Mouse (Mus musculus): ENCODE data around the gene Haus2.

DNA sequence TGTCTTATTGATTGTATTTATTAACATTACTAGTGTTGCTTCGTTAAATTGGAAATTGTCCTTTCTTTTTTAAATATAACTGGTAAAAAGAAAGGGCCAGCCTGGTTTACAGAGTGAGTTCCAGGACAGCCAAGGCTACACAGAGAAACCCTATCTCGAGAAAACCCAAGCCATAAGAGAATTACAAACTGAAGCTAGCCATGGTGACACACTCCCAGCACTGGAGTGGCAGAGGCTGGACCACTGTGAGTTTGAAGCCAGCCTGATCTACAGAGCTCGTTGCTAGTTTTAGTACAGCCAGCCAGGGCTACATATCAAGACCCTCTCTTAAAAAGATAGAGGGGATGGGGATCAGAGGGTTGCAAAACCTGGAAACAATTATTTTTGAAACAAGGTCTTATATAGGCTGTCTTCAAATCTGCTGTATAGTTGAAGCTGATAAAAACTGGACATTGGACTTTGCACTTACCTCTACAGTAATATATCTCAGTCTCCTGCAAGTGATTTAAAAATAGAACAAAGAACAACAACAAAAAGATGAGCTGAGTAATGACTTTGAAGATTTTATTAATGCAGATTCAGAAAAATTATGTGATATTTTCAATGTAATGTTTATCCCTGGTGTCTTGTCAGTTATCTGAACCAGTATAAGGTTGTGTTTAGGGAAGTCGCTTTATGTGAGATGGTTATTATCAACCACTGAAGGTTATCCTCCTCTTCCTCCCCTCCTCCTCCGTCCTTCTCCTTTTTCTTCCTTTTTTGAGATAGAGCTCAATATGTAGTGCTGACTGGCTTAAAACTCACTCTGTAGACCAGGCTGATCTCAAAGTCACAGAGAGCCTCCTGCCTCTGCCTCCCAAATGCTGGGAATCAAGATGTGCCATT, 7.3 kb downstream of the Haus2 start:
- no peak for TF ChIP-seq POLR2A (IDR thresholded peaks at IDR 0.05; ENCODE audit: borderline replicate concordance, control insufficient read depth, low read depth, low read length)
- TF ChIP-seq CTCF (IDR thresholded peaks at IDR 0.05; ENCODE audit: control insufficient read depth, insufficient read depth, low read length): no peak
